Mouse (Mus musculus): ENCODE data around the gene Taf6. TPM values are rescaled to one million over a fixed set of nuclear protein-coding genes. Genes with fewer than 3 reads are reported as not detected.
"Not testable (repeated sequence)": the region's sequence is repeated elsewhere in the genome, so short reads cannot be mapped to it uniquely, and the experiment has no call there.

Gene Taf6
- polyA plus RNA-seq, 1 experiment from 2014 or later: 88.8 TPM

DNA sequence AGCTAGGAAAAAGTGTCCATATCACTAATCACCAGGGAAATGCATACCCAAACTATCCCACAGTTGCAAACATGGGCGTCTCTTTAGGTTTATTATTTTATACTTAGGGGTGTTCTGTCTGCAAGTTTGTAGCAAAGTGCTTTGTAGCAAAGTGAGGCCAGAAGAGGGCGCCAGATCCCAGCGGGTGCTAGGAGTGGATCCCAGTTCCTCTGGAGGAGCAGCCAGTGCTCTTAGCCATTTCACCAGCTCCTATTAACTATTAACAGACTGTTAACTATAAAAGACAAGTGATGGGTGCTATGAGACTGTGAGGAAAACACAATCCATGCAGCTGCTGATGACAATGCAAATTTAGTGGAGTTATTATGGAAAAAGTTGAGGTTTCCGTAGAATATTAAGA lies 34.9 kb upstream of the Taf6 start:
- Histone ChIP-seq H3K4me3 (ENCODE audit: low read length) (no peak overlapping the region), H3K4me2 (ENCODE audit: low read depth, low read length) (no peak overlapping the region), H3K27me3 (ENCODE audit: control insufficient read depth, insufficient read depth, low read depth, low read length) (no peaks in the 10 kb centered on the region), H3K27ac (ENCODE audit: low read length) (no peak overlapping the region), H3K4me1 (replicated peaks; ENCODE audit: control insufficient read depth, insufficient read depth, low read length) (no peaks in the 10 kb centered on the region), H3K9me3 (ENCODE audit: control insufficient read depth, low read length) (no peaks in the 10 kb centered on the region), H3K36me3 (ENCODE audit: control insufficient read depth, insufficient read depth, low read length) (no peaks in the 10 kb centered on the region), H3K9ac (ENCODE audit: low read length) (no peak overlapping the region)
- ATAC-seq (ENCODE audit: low read depth): no peak
- WGBS: 21% methylated on average over 4 of the region's 4 CpGs

DNA sequence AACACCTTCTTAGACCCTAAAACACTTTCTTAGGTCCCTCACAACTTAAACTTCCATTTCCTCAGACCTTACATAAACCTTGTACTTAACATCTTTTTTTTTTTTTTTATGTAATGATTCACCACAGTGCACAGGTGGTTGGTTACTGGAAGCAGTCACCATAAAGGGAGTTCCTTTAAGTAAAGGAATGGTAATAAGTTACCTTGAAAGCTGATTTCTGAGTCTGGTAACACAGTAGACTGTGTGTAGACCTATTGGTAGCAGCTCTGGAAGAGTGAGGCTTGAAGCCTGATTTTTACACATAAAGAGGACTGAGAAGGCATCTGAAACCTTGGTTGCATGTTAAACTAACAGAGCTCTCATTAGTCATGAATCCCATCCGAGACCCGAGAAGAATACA lies 32.6 kb upstream of the Taf6 start:
- no peaks in the 10 kb centered on the region for H3K36me3 ChIP-seq (ENCODE audit: control insufficient read depth, insufficient read depth, low read length)
- H3K4me2 ChIP-seq (ENCODE audit: low read depth, low read length): no peak overlapping the region
- no peak overlapping the region for H3K4me3 ChIP-seq (ENCODE audit: low read length)
- no peaks in the 10 kb centered on the region; the same call in 1 of the 2 replicates for H3K9me3 ChIP-seq (ENCODE audit: control insufficient read depth, low read length)
- H3K4me1 ChIP-seq (replicated peaks; ENCODE audit: control insufficient read depth, insufficient read depth, low read length): no peaks in the 10 kb centered on the region
- no peak overlapping the region for H3K9ac ChIP-seq (ENCODE audit: low read length)
- no peaks in the 10 kb centered on the region for H3K27me3 ChIP-seq (ENCODE audit: control insufficient read depth, insufficient read depth, low read depth, low read length)
- no peak for ATAC-seq (ENCODE audit: low read depth)
- H3K27ac ChIP-seq (ENCODE audit: low read length): no peak overlapping the region
- WGBS: 27% methylated on average over 2 of the region's 2 CpGs

DNA sequence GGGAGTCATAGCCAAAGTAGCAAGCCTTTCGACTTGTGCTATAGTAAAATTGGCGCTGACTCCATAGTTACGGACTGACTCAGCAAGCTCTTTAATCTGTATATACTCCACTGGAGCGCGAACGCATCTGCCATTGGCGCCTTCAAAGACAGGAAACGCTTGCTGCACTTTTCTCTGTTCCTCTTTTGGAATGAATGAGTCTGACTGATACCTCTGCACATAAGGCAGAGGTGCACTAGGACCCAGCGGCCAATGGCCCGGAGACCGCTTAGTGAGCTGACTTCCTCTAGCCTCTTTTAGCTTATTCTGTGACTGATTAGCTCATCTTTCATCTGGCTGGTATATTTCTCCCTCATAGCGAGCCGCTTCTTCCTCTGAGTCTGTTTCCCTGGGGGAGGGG lies 29.4 kb upstream of the Taf6 start:
- H3K36me3 ChIP-seq (ENCODE audit: control insufficient read depth, insufficient read depth, low read length); ATAC-seq (ENCODE audit: low read depth); H3K4me1 ChIP-seq (replicated peaks; ENCODE audit: control insufficient read depth, insufficient read depth, low read length); H3K9ac ChIP-seq (ENCODE audit: low read length); H3K27ac ChIP-seq (ENCODE audit: low read length); H3K4me2 ChIP-seq (ENCODE audit: low read depth, low read length); H3K27me3 ChIP-seq (ENCODE audit: control insufficient read depth, insufficient read depth, low read depth, low read length); H3K9me3 ChIP-seq (ENCODE audit: control insufficient read depth, low read length); H3K4me3 ChIP-seq (ENCODE audit: low read length): not testable (repeated sequence)
- 89% methylated on average over 13 of the region's 13 CpGs for WGBS

DNA sequence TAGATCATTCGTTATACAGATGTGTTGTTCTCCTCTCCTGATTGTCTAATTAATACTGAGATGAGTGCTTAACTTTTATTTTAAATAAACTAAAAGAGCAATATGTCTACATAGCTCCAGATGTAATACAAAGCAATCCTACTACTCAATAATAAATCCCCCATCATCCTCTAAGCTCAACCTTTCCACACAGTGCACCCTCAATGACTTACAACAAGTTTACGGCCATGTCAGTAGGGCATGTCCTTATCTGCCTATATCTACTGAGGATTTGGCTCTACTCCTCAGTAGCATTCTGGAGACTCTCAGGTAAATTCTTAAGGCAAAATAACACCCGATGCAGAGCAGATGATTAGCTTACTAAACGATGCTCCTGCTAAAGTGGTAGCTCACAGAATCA lies 20.6 kb upstream of the Taf6 start:
- Histone ChIP-seq H3K36me3 (ENCODE audit: control insufficient read depth, insufficient read depth, low read length) (no peaks in the 10 kb centered on the region), H3K4me2 (ENCODE audit: low read depth, low read length) (no peak overlapping the region), H3K9me3 (ENCODE audit: control insufficient read depth, low read length) (0 out of 2 replicates have a peak, but pooled peaks cover 3% of the 10 kb centered on the region), H3K27me3 (ENCODE audit: control insufficient read depth, insufficient read depth, low read depth, low read length) (no peaks in the 10 kb centered on the region), H3K4me1 (replicated peaks; ENCODE audit: control insufficient read depth, insufficient read depth, low read length) (no peaks in the 10 kb centered on the region), H3K9ac (ENCODE audit: low read length) (no peak overlapping the region), H3K4me3 (ENCODE audit: low read length) (no peak overlapping the region), H3K27ac (ENCODE audit: low read length) (no peak overlapping the region)
- WGBS: 83% methylated on average over 4 of the region's 4 CpGs
- ATAC-seq (ENCODE audit: low read depth): no peak

DNA sequence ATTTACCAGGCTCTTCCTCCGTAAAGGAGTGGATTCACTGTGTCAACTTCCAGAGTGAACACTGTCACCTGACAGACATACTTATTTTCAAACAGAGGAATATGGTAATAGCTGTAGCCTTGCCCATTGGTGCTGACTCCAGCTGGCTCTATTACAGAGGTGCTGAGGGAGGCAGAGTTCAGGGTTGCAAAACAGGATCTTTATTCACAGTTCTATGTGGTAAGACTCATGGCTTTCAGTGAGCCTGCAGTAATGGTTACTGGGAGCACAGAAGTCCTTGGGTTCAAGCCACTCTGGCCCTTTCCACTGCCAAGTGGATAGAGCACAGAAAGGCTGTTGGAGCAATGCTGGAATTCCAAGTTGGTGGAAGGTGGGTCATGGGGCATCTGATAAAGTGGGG lies 20.0 kb upstream of the Taf6 start:
- 65% methylated on average over 1 of the region's 1 CpGs for WGBS
- Histone ChIP-seq H3K4me2 (ENCODE audit: low read depth, low read length) (no peak overlapping the region), H3K9ac (ENCODE audit: low read length) (no peak overlapping the region), H3K27me3 (ENCODE audit: control insufficient read depth, insufficient read depth, low read depth, low read length) (no peaks in the 10 kb centered on the region), H3K4me3 (ENCODE audit: low read length) (no peak overlapping the region), H3K4me1 (replicated peaks; ENCODE audit: control insufficient read depth, insufficient read depth, low read length) (no peaks in the 10 kb centered on the region), H3K9me3 (ENCODE audit: control insufficient read depth, low read length) (0 out of 2 replicates have a peak, but pooled peaks cover 3% of the 10 kb centered on the region), H3K36me3 (ENCODE audit: control insufficient read depth, insufficient read depth, low read length) (no peaks in the 10 kb centered on the region), H3K27ac (ENCODE audit: low read length) (no peak overlapping the region)
- ATAC-seq (ENCODE audit: low read depth): no peak

DNA sequence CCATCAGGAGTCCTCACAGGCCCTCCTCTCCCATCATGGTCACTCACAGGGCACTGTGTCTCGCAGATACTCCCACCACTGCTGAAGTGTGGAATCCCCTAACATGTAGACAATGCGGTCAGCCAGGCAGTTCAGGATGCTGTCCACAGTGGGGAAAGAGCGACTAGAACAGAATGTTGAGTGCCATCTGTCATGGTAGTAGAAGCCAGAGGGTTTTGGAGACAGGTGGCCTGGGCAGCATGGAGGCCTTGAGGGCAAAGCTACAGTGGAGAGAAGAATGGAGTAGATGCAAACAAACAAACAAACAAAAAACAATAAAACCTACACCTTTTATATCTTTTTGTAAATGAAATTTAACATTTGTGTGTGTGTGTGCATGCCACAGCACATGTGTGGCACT lies 14.8 kb upstream of the Taf6 start:
- Histone ChIP-seq H3K9me3 (ENCODE audit: control insufficient read depth, low read length) (0 out of 2 replicates have a peak, but pooled peaks cover 3% of the 10 kb centered on the region), H3K27ac (ENCODE audit: low read length) (no peak overlapping the region), H3K4me2 (ENCODE audit: low read depth, low read length) (no peak overlapping the region), H3K27me3 (ENCODE audit: control insufficient read depth, insufficient read depth, low read depth, low read length) (no peaks in the 10 kb centered on the region), H3K4me1 (replicated peaks; ENCODE audit: control insufficient read depth, insufficient read depth, low read length) (no peaks in the 10 kb centered on the region), H3K4me3 (ENCODE audit: low read length) (no peak overlapping the region), H3K9ac (ENCODE audit: low read length) (no peak overlapping the region), H3K36me3 (ENCODE audit: control insufficient read depth, insufficient read depth, low read length) (no peaks in the 10 kb centered on the region)
- ATAC-seq (ENCODE audit: low read depth): no peak
- 83% methylated on average over 3 of the region's 3 CpGs for WGBS

DNA sequence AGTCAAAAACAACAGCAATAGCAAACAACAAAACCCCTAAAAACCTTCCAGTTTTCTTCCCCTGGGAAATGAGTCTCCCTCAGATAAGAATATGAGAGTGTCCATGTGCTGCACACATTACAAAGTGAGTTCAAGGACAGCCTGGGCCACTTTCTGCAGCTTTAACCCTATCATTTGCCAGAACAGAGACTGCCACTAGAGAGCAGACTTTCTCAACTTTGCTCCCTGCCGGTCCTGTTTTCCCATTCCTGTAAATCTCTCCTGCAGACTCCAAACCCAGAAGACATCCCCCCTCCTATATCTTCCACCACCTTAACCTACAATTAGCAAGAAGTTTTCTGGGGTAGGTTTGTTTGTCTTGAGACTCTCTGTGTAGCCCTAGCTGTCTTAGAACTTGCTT lies 12.3 kb upstream of the Taf6 start:
- no peak for ATAC-seq (ENCODE audit: low read depth)
- H3K27ac ChIP-seq (ENCODE audit: low read length): no peak overlapping the region
- H3K4me2 ChIP-seq (ENCODE audit: low read depth, low read length): no peak overlapping the region
- H3K9ac ChIP-seq (ENCODE audit: low read length): no peak overlapping the region
- peaks cover 3% of the 10 kb centered on the region for H3K4me1 ChIP-seq (replicated peaks; ENCODE audit: control insufficient read depth, insufficient read depth, low read length)
- H3K27me3 ChIP-seq (ENCODE audit: control insufficient read depth, insufficient read depth, low read depth, low read length): no peaks in the 10 kb centered on the region
- WGBS: 5% methylated on average over 1 of the region's 1 CpGs
- H3K36me3 ChIP-seq (ENCODE audit: control insufficient read depth, insufficient read depth, low read length): no peaks in the 10 kb centered on the region
- H3K9me3 ChIP-seq (ENCODE audit: control insufficient read depth, low read length): no peaks in the 10 kb centered on the region
- no peak overlapping the region for H3K4me3 ChIP-seq (ENCODE audit: low read length)

DNA sequence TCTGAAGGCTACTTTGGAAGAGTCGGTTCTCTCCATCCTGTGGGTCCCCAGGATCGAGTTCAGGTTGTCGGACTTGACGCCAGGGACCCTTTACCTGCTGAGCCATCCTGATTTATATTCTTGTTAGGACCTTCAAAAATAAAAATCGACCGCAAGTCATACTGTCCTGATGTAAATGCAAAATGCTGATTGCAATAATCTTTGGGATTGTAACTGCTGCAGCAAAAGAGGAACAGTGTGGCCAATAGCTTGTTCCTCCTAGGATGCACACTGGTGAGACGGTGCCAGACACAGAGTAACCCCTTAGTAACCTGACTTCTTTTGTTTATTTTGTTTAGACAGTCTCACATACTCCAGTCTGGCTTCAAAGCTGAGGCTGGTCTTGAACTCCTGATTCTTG lies 8.2 kb upstream of the Taf6 start:
- Histone ChIP-seq H3K27ac (ENCODE audit: low read length) (no peak overlapping the region), H3K4me3 (ENCODE audit: low read length) (no peak overlapping the region), H3K36me3 (ENCODE audit: control insufficient read depth, insufficient read depth, low read length) (no peaks in the 10 kb centered on the region), H3K9ac (ENCODE audit: low read length) (no peak overlapping the region), H3K27me3 (ENCODE audit: control insufficient read depth, insufficient read depth, low read depth, low read length) (no peaks in the 10 kb centered on the region), H3K9me3 (ENCODE audit: control insufficient read depth, low read length) (no peaks in the 10 kb centered on the region), H3K4me2 (ENCODE audit: low read depth, low read length) (peak overlapping the region; percentile 97), H3K4me1 (replicated peaks; ENCODE audit: control insufficient read depth, insufficient read depth, low read length) (peaks cover 3% of the 10 kb centered on the region)
- WGBS: 58% methylated on average over 7 of the region's 7 CpGs
- no peak for ATAC-seq (ENCODE audit: low read depth)

DNA sequence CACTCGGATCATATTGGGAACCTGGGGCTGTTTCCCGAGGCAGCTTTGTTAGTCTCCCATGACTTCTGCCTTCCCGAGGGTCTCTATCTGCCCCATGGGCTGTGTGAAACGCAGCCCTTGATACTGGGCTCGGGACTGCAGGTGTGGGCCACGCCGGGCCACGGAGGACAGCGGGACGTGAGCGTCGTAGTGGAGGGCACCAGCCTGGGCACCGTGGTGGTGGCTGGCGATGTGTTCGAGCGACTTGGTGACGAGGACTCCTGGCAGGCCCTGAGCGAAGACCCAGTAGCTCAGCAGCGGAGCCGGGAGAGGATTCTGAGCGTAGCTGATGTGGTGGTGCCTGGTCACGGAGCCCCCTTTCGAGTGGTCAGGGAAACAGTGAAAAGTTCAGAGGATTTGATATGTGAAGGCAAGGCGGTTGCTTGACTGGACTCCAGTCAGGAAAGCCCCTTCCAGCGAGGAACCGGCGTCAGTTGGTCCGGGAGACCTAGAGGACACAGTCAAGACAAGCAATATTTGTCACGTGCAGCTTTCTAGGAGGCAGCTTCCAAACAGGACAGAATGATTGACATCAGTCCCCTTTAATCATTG lies 7.6 kb upstream of the Taf6 start:
- peak; percentile 67 for ATAC-seq (ENCODE audit: low read depth)
- WGBS: under 1% methylated on average over 29 of the region's 29 CpGs
- no peaks in the 10 kb centered on the region for H3K27me3 ChIP-seq (ENCODE audit: control insufficient read depth, insufficient read depth, low read depth, low read length)
- peak overlapping the region; percentile 68 for H3K4me3 ChIP-seq (ENCODE audit: low read length)
- peak overlapping the region; percentile 89 for H3K9ac ChIP-seq (ENCODE audit: low read length)
- peak overlapping the region; percentile 97 for H3K4me2 ChIP-seq (ENCODE audit: low read depth, low read length)
- H3K36me3 ChIP-seq (ENCODE audit: control insufficient read depth, insufficient read depth, low read length): no peaks in the 10 kb centered on the region
- peaks cover 3% of the 10 kb centered on the region for H3K4me1 ChIP-seq (replicated peaks; ENCODE audit: control insufficient read depth, insufficient read depth, low read length)
- H3K27ac ChIP-seq (ENCODE audit: low read length): peak overlapping the region; percentile 91
- no peaks in the 10 kb centered on the region for H3K9me3 ChIP-seq (ENCODE audit: control insufficient read depth, low read length)

Data from lung, embryonic 16.5 days (tissue).